Mouse (Mus musculus): ENCODE measurements at regions not wholly inside any gene's neighbourhood (a gene's known extent, or its start where the extent isn't known, plus 50 kb on each side); places are given as distances from the start of the nearest gene placed in this dataset.

DNA sequence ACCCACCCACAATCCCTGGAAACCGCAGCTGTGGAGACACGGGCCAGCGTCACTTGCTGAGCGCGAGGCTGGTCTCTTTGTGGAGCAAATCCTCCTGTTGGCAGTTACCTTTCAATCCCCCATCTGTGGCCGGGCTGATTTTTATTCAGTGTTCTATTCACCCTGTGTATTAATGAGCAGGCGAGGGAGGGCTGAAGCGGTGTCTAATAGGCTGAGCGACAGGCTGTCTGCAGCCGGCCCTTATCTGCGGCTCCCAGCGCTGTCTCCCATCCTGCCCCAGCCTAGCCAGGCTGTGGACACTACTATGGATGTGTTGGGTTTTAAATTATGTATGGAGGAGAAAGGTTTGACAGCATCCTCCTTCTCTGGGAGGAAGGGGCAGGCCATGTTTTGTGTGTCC is 138.3 kb upstream of the Gm26897 start:
- TF ChIP-seq CTCF (IDR thresholded peaks at IDR 0.05; ENCODE audit: borderline replicate concordance, insufficient read depth, low read depth, low read length) (no peak), POLR2A (IDR thresholded peaks at IDR 0.05; ENCODE audit: borderline replicate concordance, insufficient read depth, low read length) (no peak)
